Mouse (Mus musculus) ovary, postnatal 36 days (tissue): ENCODE results near the gene Bend6.
A peak's percentile ranks its signal among the peaks of the same experiment; 100 is the strongest.
"Not testable (repeated sequence)": the region's sequence is repeated elsewhere in the genome, so short reads cannot be mapped to it uniquely, and the experiment has no call there.

ENCODE experiments used
- DNase-seq: peaks from one replicate; pipeline ENCODE4 v3.0.0; 2022; ENCODE audit warnings: low spot score, mixed read lengths

The Bend6 gene

DNA sequence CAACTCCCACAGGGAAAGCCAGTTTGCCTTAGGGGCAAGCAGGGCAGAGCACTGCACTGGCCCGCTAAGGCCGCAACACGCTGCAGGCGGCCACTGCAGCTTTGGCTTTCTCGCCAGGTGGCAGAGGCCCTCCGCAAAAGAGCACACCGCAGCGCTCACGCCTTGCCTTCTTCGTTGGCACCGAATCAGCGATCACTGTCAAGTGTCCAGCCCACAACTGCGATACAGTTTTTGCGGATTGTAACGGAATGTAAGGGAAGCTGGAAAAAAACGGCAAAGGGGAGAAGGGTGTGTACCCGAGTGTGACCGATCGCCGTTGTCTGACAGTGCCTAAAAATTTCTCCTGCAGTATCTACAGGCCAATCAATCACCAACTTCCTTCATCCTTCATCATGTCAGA is 689 bp downstream of the Bend6 start:
- peak; percentile 9 for DNase-seq

DNA sequence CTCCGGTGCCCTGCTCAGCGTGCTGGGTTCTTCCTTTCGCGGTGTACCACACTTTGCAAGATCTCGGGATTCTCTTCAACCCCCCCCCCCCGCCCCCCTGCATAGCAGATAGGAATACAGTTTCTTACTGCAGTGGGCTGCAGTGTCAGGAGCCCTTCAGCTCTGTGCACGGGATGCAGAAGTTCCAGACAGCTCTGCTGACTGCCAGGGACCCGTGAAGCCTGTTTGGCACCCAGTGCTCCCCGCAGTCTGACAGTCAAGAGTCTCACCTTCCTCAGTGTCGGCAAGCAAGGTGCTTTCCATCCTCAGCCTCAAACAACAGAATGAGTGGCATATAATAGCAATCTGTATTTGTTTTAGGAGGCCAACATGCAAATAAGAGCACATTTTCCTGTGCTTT is 1.4 kb downstream of the Bend6 start:
- no peak for DNase-seq

- DNase-seq = no peak
Measured at GRCm38 (mm10) chr1:33903587-33903986, 4.0 kb downstream of the Bend6 start.

DNA sequence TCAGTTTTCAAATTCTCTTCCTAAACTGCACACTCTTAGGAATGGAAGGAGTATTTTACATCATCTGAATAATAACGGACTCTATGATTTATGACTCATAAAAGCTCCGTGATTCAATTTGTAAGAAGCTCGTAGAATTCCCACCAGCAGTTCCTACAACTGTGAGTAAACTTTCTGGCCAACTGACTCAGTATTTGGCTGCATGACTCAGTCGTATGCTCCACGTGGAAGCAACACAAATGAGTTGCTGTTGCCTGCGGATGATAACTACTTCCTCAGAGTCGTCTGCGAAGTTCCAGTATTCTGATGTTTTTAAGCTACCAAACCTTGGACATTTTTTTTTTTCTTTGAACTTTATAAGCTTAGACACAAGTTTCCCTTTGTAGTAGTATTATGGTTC is 7.4 kb downstream of the Bend6 start:
- no peak for DNase-seq

DNA sequence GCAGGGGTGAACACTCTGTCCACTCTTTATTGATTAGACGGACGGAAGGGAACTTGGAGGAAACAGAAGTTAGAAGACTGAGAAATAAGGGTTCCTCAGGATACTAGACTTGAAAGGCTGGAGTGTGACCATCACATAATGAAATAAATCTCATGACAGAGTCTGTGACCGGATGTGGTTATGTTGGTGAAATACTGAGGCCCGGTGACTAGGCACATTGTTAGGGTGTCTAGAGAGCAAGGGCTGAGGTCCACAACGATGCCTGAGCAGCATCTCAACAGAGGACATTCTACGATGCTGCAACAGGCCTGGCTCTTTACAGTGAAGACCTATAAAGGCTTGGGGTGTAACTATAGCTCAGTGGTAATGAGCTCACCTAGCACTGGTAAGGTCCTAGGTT is 9.2 kb downstream of the Bend6 start:
- DNase-seq = no peak

GRCm38 (mm10) chr1:33897426-33897825 is 10.2 kb downstream of the Bend6 start:
- no peak for DNase-seq

DNA sequence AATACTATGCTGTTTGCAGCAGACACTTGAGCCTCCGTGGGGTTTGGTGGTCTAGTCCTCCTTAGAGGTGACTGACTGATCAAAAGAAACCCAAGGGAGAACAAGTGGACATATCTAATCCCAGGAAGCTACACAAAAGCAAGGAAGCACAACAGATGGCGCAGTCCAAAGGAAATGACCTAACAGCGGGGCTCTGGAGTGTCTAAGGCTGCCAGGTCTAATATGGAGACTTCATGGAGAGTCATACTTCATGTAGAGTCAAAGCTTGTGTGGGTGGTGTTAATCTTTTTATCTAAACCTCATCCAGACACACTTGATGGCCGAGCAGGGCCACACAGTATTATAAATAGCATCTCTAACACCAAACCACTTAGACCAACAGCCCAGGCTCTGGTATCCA is 10.9 kb downstream of the Bend6 start:
- no peak for DNase-seq

- no peak for DNase-seq
Measured at GRCm38 (mm10) chr1:33896116-33896515, 11.5 kb downstream of the Bend6 start.

- DNase-seq = peak; percentile 17
Measured at GRCm38 (mm10) chr1:33892784-33893183, 14.8 kb downstream of the Bend6 start.

DNA sequence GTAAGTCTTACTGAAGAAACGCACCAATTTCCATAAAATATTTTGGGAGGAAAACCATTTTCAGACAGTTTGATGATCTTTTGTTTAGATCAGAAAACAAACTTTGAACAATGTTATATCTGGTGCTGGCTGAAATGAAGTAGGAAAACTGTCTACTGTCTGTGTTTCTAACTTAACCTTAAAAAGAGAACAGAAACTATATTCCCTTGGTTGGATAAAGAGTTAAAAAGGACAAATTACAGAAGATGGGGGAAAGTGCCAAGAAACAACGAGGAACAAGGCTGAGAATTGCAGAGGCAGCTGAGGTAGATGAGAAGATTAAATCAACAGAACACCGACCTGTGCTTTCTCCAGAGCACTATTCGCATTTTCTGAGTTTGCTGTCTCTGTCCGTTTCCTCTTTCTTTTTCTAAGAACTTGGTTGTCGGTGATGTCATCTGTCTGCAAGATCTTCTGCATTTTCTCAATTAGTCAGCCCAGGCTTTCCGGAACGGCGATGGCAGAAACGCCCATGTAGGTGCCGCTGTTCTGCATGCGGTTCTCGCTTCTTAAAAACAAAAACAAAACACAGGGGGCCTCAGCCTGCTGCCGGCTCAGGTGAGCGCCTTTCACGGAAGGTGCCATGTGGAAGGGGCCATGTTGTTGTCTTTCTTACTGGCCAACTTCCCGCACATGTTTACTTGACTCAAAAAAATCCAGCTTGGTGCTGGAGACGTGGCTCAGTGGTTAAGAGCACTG is 24.3 kb downstream of the Bend6 start:
- DNase-seq = peak; percentile 24

DNA sequence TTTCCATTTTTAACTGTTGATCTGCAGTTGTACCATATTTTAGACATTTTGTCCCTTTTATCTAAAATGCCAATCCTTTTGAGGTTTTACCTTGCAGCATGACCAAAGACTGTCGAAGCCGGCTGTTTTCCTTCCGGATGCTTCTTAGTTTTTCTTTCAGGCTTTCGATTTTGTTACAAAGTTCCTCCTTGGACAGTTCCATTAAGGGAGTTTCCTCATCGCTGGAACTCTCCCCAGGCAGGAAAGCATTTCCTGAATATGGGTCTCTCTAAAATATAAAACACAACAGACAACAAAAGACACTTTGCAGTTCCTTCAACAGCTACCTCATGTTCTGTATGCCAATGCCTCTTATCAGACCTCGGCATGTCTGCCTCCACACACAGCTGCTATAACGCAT is 29.4 kb downstream of the Bend6 start:
- DNase-seq = no peak

GRCm38 (mm10) chr1:33876416-33876815 is 31.2 kb downstream of the Bend6 start:
- DNase-seq = no peak

DNA sequence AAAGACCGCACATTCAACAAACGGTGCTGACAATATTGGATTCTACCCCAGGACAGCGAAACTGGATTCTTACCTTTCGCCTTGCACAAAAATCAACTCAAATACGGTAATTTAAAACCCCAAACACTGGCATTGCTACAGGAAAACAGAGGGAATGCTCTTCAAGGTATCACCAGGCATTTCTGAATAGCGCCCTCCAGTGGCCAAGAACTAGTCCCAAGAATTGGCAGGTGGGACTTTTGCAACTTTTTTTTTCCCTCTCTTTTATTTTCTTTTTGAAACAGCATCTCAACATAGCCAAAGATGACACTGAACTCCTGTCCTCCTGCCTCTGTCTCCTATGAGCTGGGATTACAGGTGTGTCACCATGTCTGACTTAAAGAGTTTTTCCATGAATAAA is 31.9 kb downstream of the Bend6 start:
- peak; percentile 8 for DNase-seq

GRCm38 (mm10) chr1:33873561-33873960 is 34.1 kb downstream of the Bend6 start:
- DNase-seq = no peak

- DNase-seq = no peak
Measured at GRCm38 (mm10) chr1:33869437-33869836, 38.2 kb downstream of the Bend6 start.

GRCm38 (mm10) chr1:33869031-33869430 is 38.6 kb downstream of the Bend6 start:
- no peak for DNase-seq

GRCm38 (mm10) chr1:33846807-33847206 is 60.8 kb downstream of the Bend6 start:
- no peak for DNase-seq

DNA sequence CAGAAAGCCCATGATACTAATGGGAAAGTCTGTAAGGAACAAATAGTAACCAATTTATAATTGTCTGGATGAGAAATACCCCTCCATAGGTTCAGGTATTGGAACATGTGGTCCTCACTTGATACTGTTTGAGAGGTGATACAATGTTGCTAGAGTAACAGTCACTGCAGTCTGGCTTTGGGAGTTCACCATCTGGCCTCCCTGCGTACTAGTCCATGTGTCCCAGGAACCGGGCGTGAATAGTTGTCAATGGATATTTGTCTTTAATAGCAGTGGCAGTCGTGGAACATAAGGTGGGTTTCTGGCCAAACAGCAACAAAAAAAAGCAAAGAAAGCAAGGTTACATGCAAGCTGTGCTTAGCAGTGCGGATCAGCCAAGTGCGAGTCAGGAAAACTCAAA is 63.8 kb downstream of the Bend6 start:
- no peak for DNase-seq

- not testable (repeated sequence) for DNase-seq
Measured at GRCm38 (mm10) chr1:33838952-33839351, 68.7 kb downstream of the Bend6 start.

DNA sequence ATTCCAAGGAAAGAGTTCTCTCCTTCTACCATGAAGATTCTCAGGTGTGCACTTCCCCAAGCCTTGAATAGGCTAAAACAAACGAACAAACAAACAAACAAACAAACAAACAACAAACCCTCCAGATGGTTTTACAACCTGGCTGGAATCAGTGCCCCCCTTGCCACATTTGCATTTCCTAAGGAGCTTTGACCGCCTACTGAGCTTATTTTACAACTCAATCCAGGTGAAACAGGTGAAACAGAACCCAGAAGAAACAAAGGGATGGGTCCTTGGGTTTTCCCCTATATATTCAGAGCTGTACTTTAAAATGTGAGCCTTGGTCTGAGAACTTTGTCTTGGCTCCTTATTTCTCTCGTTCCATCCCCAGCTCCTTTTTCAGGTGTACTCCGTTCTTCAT is 77.0 kb downstream of the Bend6 start:
- DNase-seq = no peak

DNA sequence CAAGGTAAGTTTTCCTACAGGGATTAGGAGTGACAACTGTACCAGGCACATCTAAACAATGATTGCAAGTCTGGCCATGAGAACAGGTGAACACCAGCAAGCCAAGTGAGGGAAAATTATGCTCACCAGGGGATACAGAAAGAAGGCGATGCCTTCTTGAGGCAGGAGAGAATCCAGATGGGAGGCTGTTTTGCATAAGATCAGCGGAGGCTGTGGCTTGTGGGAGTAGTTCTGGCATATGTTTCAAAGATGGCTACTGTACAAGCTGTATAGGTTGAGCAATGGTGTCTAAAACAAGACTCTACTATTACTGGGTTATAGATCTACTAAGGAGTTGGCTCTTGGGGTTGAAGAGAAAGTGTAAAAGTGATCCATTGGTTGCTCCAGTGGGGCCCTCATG is 89.7 kb downstream of the Bend6 start:
- DNase-seq = no peak

DNA sequence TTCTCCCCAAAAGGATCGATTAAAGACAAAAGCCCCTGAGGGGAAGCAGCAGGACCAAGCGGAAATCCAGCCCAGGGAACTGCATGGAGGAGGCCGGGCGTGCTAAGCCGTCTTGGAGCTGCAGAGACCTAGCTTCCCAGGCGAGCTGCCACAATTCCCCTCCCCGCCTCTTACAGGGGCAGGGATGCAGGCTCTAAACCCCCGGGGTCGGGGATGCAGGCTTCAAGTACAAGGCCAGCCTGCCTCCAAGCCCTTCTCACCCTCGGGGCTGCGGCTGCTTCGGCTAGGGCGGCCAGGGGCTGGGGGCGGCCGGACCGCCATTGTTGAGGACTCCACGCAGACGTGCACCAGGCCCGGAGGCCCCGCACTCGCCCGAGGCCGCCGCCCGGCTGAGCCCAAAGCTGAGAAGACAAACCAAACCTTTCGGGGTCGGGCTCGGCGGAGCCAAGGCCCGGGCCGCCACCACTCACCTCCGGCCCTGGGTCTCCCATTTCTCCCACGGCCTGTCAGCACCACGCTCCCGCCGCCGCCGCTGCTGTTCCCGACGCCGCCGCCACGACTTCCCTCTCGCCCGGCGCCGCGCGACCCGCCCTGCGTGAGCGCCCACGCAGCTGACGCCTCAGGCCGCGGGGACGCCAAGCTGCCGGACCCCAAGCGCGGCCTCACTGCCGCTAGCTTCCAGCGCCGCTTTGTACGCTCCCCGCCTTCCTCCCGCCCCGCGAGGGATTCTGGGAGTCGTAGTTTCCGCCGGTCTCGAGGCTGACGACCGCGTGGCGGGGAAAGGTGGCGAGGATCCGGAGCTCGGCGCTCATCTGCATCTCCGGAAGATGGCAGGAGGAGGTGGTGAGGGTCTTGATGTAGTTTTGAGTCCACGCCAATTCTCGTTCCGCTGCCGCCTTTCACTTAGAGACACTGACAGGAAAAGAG is 93.5 kb downstream of the Bend6 start, which contains the start of gene Zfp451:
TSS of gene Zfp451 (minus strand) at position 728 of the 927 bp plus-strand sequence.
- peak; percentile 90 for DNase-seq

- no peak for DNase-seq
Measured at GRCm38 (mm10) chr1:33813495-33813867, 94.1 kb downstream of the Bend6 start.
